Mouse (Mus musculus) stomach, embryonic 16.5 days (tissue): ENCODE results near the gene Cacna1g. TPM values are rescaled to one million over a fixed set of nuclear protein-coding genes. Genes with fewer than 3 reads are reported as not detected.
A peak's percentile ranks its signal among the peaks of the same experiment; 100 is the strongest.

Source experiments
- ATAC-seq: fragments of 200-750 bp; cut with Nextera tagmentation; 2 replicates; pipeline ENCODE4 v1.8.0; 2017; ENCODE audit warnings: moderate number of reproducible peaks, moderate TSS enrichment; ENCODE audit not compliant: insufficient read depth, low FRiP score
- H3K27ac ChIP-seq: fragments of 300-500 bp; sonication (generic); 2 replicates; pipeline ENCODE4 v1.5.1; 2014; ENCODE audit warnings: low read length
- H3K27me3 ChIP-seq: fragments of 300-500 bp; sonication (generic); 2 replicates; pipeline ENCODE4 v1.6.1; 2014; ENCODE audit warnings: low read length, control low read depth, mixed read lengths; ENCODE audit not compliant: control insufficient read depth, insufficient read depth
- H3K36me3 ChIP-seq: fragments of 300-500 bp; sonication (generic); 2 replicates; pipeline ENCODE4 v1.6.1; 2014; ENCODE audit warnings: low read length; ENCODE audit not compliant: control insufficient read depth, insufficient read depth
- H3K4me1 ChIP-seq: fragments of 300-500 bp; sonication (generic); 2 replicates; pipeline ENCODE4 v1.6.1; 2014; ENCODE audit warnings: low read length, control low read depth, mixed read lengths; ENCODE audit not compliant: control insufficient read depth, insufficient read depth
- H3K4me2 ChIP-seq: fragments of 300-500 bp; sonication (generic); 2 replicates; pipeline ENCODE4 v1.6.1; 2014; ENCODE audit warnings: low read depth, low read length, mixed read lengths
- H3K4me3 ChIP-seq: fragments of 300-500 bp; sonication (generic); replicated peaks from 2 replicates; pipeline ENCODE4 v1.5.1; 2014; ENCODE audit warnings: mild to moderate bottlenecking, low read length
- H3K9ac ChIP-seq: fragments of 300-500 bp; sonication (generic); 2 replicates; pipeline ENCODE4 v1.6.1; 2014; ENCODE audit warnings: low read length
- H3K9me3 ChIP-seq: fragments of 300-500 bp; sonication (generic); replicated peaks from 2 replicates; pipeline ENCODE4 v1.6.1; 2016; ENCODE audit warnings: low read length, control low read depth; ENCODE audit not compliant: control insufficient read depth
- WGBS: fragments of 180-500 bp; shearing (Covaris S2); extraction: QIAGEN DNeasy Blood & Tissue Kit; methylation state at CpG from one replicate; pipeline ENCODE4 v1.1.7; 2014; 5-methylcytosine and 5-hydroxymethylcytosine counted together
- polyA plus RNA-seq: library from polyadenylated mRNA; unstranded; fragments of >200 nt; fragmentation: Nextera tagmentation; extraction: Ambion mirVana; gene quantifications from 2 replicates; pipeline ENCODE4 v1.2.1, GENCODE M21; 2015

The Cacna1g gene
- polyA plus RNA-seq, 1 experiment from 2014 or later, result 7.9 TPM

DNA sequence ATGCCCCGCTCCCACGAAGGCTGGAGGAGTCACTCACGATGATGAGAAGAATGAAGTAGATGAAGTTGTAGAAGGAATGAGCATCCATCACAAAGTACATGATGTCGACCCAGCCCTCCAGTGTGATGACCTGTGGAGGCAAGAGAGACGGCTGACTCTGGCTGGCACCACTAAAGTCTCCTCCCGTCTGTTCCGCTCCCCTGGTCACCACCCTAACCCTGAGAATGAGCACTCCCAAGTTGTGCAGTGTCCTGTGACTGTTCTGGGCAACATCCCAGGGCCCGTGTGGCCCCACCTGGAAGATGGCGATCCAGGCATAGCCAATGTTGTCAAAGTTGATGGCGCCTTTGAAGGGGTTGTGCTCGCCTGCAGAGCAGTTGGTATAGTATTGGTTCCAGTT lies 12.1 kb downstream of the Cacna1g start:
- Histone ChIP-seq H3K4me1 (no peaks in the 10 kb centered on the region; the same call in 1 of the 2 replicates), H3K27ac (no peak overlapping the region), H3K4me2 (no peak overlapping the region), H3K9ac (no peak overlapping the region), H3K36me3 (no peaks in the 10 kb centered on the region), H3K4me3 (no peak overlapping the region), H3K9me3 (no peaks in the 10 kb centered on the region), H3K27me3 (no peaks in the 10 kb centered on the region)
- no peak for ATAC-seq
- WGBS, result 88% methylated on average over 11 of the region's 11 CpGs

DNA sequence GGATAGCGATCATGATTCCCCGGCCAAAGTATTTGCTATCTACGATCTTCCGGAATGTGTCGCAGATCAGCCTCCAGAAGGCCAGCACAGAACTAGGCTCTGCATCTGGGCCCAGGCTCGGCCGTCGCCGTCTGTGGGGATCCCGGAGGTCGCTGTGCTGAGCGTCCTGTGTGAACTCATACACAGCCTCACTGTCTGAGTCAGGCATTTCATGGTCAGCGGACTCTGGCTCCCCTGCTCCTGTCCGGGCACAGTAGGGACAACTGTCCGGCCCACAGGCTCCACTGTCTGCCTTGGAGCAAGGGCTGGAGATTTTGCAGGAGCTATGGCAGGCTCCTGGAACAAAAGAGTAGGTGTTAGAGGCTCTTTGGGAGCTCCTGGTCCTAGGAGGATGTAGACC lies 17.0 kb downstream of the Cacna1g start:
- ATAC-seq, result no peak
- H3K9me3 ChIP-seq, result no peaks in the 10 kb centered on the region
- H3K4me3 ChIP-seq, result no peak overlapping the region
- no peaks in the 10 kb centered on the region for H3K36me3 ChIP-seq
- no peak overlapping the region for H3K27ac ChIP-seq
- H3K27me3 ChIP-seq, result no peaks in the 10 kb centered on the region
- H3K4me1 ChIP-seq, result peaks cover 6% of the 10 kb centered on the region; the same call in 1 of the 2 replicates
- no peak overlapping the region for H3K9ac ChIP-seq
- no peak overlapping the region for H3K4me2 ChIP-seq
- WGBS, result 82% methylated on average over 15 of the region's 15 CpGs

DNA sequence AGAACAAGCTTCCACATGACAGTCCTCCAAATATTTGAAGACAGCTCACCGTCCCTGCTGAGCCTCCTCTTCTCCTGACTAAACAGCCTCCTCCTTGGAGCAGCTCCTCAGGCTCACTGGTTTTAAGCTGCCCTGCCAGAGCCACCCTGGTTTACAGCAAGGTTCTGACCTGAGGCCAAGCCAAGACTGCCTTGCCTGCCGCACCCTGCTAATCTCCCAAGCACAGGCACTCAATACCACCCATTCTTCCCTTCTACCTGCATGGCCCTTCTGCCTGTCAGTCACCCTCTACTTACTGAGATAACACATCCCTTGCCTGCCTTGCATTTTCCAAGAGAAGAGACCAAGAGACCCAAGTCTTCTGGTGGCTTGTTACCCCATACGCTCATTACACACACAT lies 17.7 kb downstream of the Cacna1g start:
- Histone ChIP-seq H3K36me3 (no peaks in the 10 kb centered on the region), H3K27ac (no peak overlapping the region), H3K9ac (0 out of 2 replicates have a peak overlapping the region, but pooled peaks have one; percentile 31), H3K27me3 (no peaks in the 10 kb centered on the region), H3K4me3 (no peak overlapping the region), H3K4me2 (no peak overlapping the region), H3K9me3 (no peaks in the 10 kb centered on the region), H3K4me1 (peaks cover 6% of the 10 kb centered on the region; the same call in 1 of the 2 replicates)
- WGBS, result 60% methylated on average over 3 of the region's 3 CpGs
- ATAC-seq, result no peak

DNA sequence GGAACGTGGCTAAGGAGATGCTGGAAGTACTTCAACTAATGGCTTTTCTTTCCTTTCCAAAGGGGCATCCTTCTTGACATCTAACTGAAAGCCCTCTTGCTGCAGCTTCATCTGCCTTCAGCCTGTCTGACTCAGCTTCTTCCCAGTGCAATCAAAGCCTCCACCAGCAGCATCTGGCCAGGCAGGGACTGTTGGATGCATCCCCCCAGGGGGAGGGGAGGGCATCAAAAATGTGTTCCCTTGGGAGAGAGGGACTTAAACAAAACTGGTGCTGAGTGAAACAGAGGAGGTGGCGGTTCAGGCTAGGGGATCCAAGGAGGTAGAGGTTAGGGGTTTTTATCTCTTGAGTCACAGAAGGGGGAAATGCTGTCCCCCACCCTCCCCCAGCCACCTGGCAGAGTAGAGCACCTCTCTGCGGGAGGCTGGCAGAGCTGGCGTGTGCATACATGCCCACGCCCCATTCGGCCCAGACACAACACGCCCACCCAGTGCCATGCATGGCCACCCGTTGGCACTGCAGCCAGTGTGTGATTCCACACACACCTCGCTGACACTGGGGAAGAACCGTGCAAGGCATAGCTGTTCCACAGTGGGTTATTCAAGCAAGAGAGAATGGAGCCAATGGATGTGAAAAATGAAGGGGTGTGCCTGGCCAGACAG lies 18.7 kb downstream of the Cacna1g start:
- Histone ChIP-seq H3K36me3 (no peaks in the 10 kb centered on the region), H3K9me3 (no peaks in the 10 kb centered on the region), H3K9ac (no peak overlapping the region), H3K4me3 (no peak overlapping the region), H3K27me3 (no peaks in the 10 kb centered on the region), H3K27ac (no peak overlapping the region), H3K4me2 (no peak overlapping the region), H3K4me1 (peaks cover 9% of the 10 kb centered on the region)
- ATAC-seq, result no peak
- 80% methylated on average over 10 of the region's 10 CpGs for WGBS

DNA sequence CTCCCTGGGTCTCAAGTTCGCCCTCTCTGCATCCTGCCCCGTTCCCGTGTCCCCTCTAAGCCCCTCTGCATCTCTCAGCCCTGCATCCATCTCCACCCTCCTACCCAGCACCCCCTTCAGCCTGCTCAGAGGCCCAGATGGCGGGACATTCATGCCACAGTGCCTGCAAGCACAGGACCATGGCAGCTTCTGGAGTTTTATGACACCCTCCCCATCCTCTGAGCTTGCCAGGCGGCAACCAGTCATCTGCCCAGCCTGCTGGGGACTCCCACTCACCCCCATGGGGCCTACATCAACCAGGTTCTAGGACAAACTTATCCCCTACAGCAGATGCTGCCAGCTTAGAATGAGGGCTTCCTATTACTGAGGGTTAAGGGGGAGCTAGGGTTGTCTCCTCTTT lies 19.2 kb downstream of the Cacna1g start:
- ATAC-seq, result no peak
- Histone ChIP-seq H3K9ac (no peak overlapping the region), H3K27ac (no peak overlapping the region), H3K36me3 (no peaks in the 10 kb centered on the region), H3K4me1 (peaks cover 9% of the 10 kb centered on the region), H3K4me3 (no peak overlapping the region), H3K4me2 (no peak overlapping the region), H3K27me3 (no peaks in the 10 kb centered on the region), H3K9me3 (no peaks in the 10 kb centered on the region)
- 74% methylated on average over 5 of the region's 5 CpGs for WGBS

DNA sequence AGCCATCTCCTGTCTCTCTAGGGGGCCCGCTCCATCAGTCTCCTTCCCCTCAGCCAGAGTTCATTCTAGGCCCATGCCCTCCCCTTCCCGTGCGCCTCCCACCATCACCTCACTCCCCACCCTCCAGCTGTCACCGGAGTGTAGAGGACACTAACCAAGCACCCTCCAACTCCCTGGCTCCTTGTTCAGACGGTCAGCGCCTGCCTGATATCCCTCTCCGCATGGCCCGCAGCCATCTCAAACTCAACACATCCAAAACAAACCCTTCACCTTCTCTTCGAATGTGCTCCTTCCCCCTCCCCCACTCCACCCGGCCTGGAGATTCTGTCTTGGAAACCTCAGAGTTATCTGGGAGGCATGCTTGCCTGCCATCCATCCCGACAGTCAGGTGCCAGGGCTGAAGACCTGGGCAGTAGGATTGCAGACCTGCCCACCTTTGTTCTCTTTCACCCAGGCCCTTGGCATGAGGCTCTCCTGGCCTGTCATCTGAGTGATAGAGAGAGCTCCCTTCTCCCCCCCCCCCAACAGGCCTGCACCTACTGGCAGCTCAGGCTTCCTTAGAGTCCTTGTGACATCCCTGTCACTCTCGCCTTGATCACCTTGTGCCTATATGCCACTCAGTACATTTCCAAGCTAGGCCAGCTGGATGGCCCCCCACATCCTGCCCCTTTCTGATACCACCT lies 22.8 kb downstream of the Cacna1g start:
- H3K27me3 ChIP-seq, result no peaks in the 10 kb centered on the region
- peaks cover 13% of the 10 kb centered on the region for H3K4me1 ChIP-seq
- H3K9ac ChIP-seq, result no peak overlapping the region
- no peaks in the 10 kb centered on the region for H3K36me3 ChIP-seq
- WGBS, result 47% methylated on average over 12 of the region's 12 CpGs
- H3K9me3 ChIP-seq, result no peaks in the 10 kb centered on the region
- no peak overlapping the region for H3K27ac ChIP-seq
- peak; percentile 42; the same call in 1 of the 2 replicates for ATAC-seq
- no peak overlapping the region for H3K4me3 ChIP-seq
- H3K4me2 ChIP-seq, result no peak overlapping the region

DNA sequence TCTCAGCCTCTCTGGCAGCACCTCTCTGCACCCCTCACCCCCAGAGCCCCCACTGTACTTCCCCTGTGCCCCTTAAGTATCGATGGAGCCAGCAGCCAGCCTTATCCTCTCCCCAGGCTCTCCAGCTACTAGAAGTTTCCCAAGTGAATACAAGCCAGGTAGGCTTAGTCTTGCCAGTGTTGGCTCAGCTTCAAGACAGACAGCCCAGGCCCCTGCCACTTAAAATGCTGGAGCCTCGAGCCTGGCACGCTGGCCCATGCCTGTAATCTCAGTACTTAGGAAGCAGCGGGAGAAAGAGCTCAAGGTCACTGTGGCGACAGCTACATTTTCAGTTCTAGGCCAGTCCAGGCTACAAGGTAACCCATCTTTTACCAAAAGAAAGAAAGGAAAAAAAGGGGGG lies 24.1 kb downstream of the Cacna1g start:
- 46% methylated on average over 5 of the region's 5 CpGs for WGBS
- H3K4me2 ChIP-seq, result no peak overlapping the region
- H3K36me3 ChIP-seq, result no peaks in the 10 kb centered on the region
- no peak overlapping the region for H3K9ac ChIP-seq
- no peaks in the 10 kb centered on the region for H3K27me3 ChIP-seq
- peaks cover 7% of the 10 kb centered on the region; the same call in 1 of the 2 replicates for H3K4me1 ChIP-seq
- no peaks in the 10 kb centered on the region for H3K9me3 ChIP-seq
- no peak overlapping the region for H3K4me3 ChIP-seq
- H3K27ac ChIP-seq, result no peak overlapping the region; the same call in 1 of the 2 replicates
- no peak for ATAC-seq

DNA sequence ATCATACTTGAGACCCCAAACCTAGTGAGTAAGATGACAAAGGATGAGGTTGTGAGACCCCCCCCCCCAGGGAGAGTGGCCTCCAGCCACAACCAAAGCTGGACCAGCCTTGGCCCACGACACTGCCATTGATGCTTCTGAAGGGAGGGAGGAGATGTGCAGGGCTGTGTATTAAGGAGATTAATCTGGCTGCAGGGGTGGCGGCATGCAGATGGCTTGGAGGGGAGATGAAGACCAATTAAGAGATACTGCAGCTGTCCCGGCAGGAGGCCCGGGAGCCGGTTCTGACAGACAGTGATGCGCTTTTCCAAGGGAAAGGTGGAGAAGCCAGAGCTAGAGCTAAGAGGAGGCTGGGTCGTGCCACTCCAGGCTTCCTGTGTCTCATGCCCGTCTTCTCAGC lies 24.8 kb downstream of the Cacna1g start:
- Histone ChIP-seq H3K27ac (peak overlapping the region; percentile 6; the same call in 1 of the 2 replicates), H3K9ac (no peak overlapping the region), H3K4me2 (no peak overlapping the region), H3K9me3 (no peaks in the 10 kb centered on the region), H3K27me3 (no peaks in the 10 kb centered on the region), H3K4me3 (no peak overlapping the region), H3K36me3 (no peaks in the 10 kb centered on the region), H3K4me1 (peaks cover 7% of the 10 kb centered on the region; the same call in 1 of the 2 replicates)
- 0 out of 2 replicates have a peak, but pooled peaks have one; percentile 31 for ATAC-seq
- 53% methylated on average over 8 of the region's 8 CpGs for WGBS

DNA sequence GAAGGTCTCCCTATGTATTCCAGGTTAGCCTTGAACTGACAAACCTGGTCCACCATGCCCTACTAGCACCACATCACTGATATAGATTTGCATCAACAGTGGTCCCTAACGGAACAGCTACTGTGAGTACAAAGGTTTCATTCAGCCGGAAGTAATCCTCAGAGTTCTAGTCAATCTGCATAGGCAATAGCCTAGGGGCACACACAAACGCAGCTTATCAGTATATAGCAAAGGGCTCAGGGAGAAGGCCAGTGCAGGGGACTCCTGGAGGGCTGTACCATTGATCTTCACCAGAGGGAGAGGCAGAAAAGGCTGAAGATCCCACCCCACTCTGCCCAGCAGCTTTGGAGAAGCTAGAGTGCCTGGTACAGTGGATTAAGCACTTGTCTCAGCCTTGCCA lies 27.0 kb downstream of the Cacna1g start:
- Histone ChIP-seq H3K27me3 (no peaks in the 10 kb centered on the region), H3K4me1 (peaks cover 7% of the 10 kb centered on the region; the same call in 1 of the 2 replicates), H3K36me3 (no peaks in the 10 kb centered on the region), H3K27ac (no peak overlapping the region), H3K9ac (no peak overlapping the region), H3K4me3 (no peak overlapping the region), H3K9me3 (no peaks in the 10 kb centered on the region), H3K4me2 (no peak overlapping the region)
- WGBS, result 47% methylated on average over 3 of the region's 3 CpGs
- ATAC-seq, result no peak
